Mouse (Mus musculus) left cerebral cortex, postnatal 4 days (tissue): ENCODE measurements around the gene Wdr31. TPM values are rescaled to one million over a fixed set of nuclear protein-coding genes. Genes with fewer than 3 reads are reported as not detected.
"Not testable (repeated sequence)": the region's sequence is repeated elsewhere in the genome, so short reads cannot be mapped to it uniquely, and the experiment has no call there.

ENCODE experiments used
- DNase-seq: peaks from one replicate; pipeline ENCODE4 v3.0.0-alpha.2; 2022
- intact Hi-C: fragments of 180-260 bp; cut with DNase I; formaldehyde crosslinking; loops from one replicate; pipeline ENCODE4 v1.15.1; 2025
- total RNA-seq, 2 experiments: library from RNA; stranded (reverse); gene quantifications; 2 replicates each; pipeline ENCODE4 v1.2.3; 2021

Wdr31 gene
- total RNA-seq, 2 experiments from 2014 or later = 12.5 to 15.1 TPM

GRCm38 (mm10) chr4:62496815-62497214 lies 26.1 kb upstream of the Wdr31 start:
- intact Hi-C loops = no loop called here
- DNase-seq = peak; percentile 34

- peak; percentile 42 for DNase-seq
- intact Hi-C loops = no loop called here
These were observed 25.2 kb upstream of the Wdr31 start for GRCm38 (mm10) chr4:62495946-62496345.

DNA sequence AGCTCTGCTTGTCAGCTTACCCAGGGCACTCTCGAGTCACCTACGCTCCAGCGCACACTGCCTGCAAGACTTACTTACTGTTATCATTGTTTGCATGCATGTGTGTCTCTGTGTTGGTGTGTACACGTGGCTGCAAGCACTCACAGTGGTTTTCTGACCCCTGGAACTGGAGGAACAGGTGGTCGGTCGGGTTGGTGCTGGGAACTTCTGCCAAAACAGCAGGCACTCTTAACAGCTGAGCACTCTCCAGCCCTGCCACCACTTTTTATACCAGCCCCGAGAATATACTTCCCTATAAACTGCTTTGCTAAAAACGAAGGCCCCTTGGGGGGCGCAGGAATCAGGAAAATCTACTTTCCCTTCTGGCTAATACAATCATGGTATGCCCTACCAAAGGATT lies 23.5 kb upstream of the Wdr31 start:
- intact Hi-C loops = no loop called here
- no peak for DNase-seq

DNA sequence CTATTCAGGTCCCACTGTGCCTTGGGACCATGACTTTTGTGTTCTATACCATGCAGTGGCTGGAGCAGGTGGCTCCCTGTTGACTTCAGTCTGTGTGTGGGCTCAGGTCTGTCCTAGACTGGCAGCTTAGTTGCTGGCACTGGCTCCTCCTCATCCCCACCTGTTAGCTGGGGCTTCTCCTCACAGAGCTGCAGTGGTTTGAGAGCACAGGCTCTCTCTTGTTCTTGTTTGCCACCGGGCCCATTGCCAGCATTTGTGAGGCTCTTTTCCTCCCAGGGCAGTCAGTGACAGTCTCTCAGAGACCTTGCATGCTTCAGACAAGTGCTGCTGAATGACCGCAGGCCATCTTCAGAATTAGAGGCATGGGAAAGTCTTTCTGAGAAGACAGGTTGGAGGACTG lies 22.0 kb upstream of the Wdr31 start:
- DNase-seq = no peak
- intact Hi-C loops = no loop called here

DNA sequence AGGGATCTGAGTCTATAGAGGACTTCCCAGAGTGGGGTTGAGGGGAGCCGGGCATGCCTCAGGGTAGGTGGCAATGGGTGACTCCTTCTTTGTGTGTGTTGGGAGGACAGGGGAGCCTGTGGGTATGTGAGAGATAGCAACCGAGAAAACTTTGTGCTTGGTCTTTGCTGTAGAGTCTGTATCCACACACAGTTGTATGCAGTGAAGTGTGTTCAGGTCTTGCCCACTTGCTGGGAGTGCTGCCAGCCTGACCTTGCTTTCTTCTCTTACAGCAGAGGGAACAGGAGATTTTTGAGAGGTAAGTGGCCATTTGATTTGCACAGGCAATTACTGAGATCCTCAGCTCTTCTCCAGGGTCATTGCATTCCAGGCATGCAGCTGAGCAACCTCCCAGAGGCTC lies 17.2 kb upstream of the Wdr31 start:
- no peak for DNase-seq
- intact Hi-C loops = no loop called here

DNA sequence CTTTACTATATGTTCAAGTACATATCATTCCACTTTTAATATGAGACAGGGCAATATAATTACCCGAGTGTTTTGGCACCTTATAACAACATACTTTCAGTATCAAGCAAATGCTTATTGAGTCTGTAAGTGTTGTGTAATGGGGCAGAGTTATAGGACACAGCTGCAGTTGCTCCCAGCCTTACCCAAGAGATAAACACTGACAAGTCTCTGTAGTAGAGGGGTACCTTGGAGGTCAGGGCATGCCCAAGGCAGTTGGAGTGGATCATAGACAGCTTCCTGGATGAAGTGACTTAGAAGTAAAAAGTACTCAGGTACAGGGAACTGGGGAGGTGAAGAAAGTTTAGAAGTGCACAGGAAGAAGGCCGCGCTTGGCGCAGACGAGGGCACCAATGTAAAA lies 16.5 kb upstream of the Wdr31 start:
- no peak for DNase-seq
- intact Hi-C loops = no loop called here

GRCm38 (mm10) chr4:62486162-62486696 lies 15.5 kb upstream of the Wdr31 start:
- intact Hi-C loops = no loop called here
- no peak for DNase-seq

GRCm38 (mm10) chr4:62485450-62486161 lies 14.9 kb upstream of the Wdr31 start:
- no peak for DNase-seq

DNA sequence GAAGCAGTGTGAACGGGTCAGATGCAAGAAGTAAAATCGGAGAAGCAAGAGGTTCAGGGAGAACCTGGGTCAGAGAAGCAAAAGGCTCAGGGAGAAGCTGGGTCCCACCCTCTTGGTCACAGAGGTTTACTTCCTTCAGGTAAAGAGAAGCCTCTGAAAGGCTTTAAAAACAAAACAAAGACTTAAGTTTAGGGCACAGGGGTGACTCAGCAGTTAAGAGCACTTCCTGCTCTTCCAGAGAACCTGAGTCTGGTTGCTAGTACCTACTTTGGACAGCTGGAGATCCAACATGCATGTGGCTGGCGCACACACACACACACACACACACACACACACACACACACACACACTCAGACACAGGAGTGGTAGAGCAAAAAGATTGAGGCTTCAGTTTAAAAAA lies 14.2 kb upstream of the Wdr31 start:
- no peak for DNase-seq
- intact Hi-C loops = no loop called here

More at GRCm38 (mm10) chr4:62485450-62486161, 14.9 kb upstream of the Wdr31 start:
- intact Hi-C loops = no loop called here

DNA sequence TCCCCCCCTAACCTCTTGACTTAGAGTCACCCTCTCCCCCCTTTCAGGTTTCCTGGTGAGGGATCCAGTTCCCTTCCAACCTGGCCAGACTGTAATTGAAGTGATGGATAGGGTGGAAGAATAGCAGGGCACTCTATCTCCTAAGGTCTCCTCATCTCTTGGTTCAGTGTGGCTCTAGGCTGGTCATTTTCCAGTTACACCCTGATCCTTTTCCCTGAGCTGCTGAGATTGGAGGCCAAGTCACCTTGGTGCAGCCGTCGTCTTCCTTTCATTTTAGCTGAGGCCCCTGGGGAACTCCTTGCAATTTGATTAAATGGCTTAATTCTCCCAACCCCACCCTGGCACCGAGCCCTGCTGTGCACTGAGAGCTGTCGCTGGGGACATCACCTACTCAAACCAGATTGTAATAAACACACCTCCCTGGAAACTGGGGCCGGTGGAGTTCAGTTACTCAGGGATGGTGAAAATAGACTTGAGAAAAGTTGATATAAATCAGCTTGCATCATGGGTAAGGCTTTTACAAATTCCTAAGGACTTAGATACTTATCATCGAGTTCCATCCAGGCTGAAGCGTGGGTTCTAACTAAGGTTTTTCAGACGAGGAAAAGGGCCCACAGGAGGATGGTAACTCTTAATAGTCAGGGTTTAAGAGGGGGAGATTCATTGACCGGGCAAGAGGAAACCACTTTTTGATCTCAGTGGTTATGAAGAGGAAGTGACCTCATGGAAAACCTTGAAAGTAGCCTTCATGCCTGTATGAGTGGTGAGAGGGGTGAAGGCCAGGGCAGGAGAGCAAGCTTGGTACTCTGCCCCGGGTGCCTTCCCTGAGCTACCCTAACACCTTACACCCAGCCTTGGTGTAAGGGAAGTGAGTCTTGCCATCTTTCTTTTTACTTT lies 10.3 kb upstream of the Wdr31 start:
- DNase-seq = no peak
- intact Hi-C loops = no loop called here

DNA sequence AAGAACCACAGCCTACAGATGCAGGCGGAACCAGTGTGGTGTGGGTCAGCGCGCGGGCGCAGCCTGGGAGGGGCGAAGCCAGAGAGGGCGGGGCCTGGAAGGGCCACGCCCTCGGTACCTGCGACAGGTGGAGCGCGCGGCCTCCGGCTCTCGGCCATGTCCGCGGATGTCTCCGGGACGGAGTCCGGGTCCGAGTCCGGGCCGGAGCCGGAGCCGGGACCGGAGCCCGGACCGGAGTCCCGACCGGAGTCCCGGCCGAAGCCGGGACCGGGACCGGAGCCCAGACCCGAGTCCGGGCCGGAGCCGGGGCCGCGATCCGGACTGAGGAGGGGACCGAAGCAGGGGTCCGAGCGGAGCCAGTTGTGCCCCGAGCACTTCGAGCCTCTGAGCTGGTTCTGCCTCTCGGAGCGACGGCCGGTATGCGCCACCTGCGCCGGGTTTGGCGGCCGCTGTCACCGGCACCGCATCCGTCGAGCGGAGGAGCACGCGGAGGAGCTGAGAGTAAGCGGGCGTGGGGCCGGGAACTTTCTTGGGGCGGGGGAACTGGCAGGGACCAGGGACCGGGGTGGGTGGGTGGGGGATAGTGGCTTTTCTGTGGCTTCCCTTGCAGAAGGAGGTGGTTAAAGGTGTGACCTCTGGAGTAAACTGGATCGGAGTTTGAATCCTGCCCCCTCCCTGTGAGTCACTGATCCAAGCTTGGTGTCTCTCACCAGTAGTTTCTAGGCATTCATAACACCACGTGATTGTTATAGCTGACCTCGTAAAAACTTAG lies 9.4 kb upstream of the Wdr31 start, which contains the start of gene Bspry:
TSS of gene Bspry (plus strand) at position 117 of the 772 bp plus-strand sequence.
- no peak for DNase-seq
- intact Hi-C loops = no loop called here

DNA sequence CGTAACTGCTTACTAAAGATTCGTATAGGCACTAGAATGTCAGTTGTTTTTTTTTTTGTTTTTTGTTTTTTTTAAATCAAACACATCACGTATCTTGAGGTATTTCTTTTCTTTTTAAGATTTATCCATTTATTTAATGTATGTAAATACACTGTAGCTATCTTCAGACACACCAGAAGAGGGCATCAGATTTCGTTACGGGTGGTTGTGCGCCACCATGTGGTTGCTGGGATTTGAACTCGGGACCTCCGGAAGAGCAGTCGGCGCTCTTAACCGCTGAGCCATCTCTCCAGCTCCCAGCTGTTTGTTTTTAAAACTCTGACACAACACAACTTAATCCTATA lies 8.9 kb upstream of the Wdr31 start:
- DNase-seq, intact Hi-C loops: not testable (repeated sequence)

DNA sequence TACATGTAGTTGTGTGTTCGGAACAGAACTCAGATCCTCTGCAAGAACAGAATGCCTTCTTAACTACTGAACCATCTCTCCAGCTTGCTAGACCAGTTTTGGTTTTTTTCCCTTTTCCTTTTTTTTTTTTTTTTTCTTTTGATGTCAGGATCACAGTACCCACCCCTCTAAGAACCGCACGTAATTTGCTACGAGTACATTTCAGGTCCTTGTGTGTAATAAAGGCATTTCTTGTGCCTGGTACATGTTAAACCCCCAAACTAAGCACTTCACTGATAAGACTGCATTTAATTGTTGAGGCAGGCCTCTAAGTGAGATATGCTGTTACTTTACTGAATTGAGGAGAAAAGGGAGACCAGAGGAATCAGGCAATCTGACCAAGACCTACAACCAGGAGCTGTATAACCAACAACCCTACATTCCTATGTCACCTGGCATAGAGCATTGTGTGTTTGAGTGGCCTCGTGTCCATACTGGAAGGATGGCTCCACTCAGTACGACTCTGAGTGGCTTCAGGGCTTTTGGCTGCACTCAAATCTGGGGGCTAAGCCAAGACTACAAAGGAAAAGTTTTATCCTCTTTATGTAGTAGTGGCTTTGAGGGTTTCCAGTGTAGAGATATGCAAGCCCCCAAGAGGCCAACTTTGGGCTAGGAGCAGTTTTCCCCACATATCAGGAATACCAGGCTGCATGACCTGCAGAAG lies 7.0 kb upstream of the Wdr31 start:
- intact Hi-C loops = no loop called here
- DNase-seq = no peak

DNA sequence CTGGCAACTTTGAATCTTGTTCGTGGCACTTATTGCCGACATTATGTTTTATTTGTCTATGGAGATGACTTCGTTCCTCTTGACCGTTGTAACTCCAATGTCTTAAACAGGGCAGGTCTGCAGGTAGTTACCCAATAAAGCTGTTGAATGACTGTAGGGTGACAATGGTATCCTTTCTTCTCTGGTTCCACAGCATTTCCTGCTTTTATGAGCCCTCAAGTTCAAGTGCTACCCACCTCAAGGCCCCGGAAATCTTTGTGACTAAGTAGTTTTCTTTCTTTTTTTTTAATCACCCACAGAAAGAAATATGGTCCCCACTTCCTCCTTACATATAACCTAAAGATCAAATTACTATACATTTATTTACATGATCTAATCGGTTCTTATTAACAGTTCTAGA lies 5.1 kb upstream of the Wdr31 start:
- intact Hi-C loops = no loop called here
- DNase-seq = no peak

- intact Hi-C loops = no loop called here
These were observed 4.4 kb upstream of the Wdr31 start for GRCm38 (mm10) chr4:62475131-62475530.

GRCm38 (mm10) chr4:62472071-62472470 lies 1.4 kb upstream of the Wdr31 start:
- DNase-seq = no peak
- intact Hi-C loops = no loop called here

More at GRCm38 (mm10) chr4:62475131-62475530, 4.4 kb upstream of the Wdr31 start:
- DNase-seq = no peak

- no peak for DNase-seq
- intact Hi-C loops = no loop called here
These were observed 2.5 kb downstream of the Wdr31 start for GRCm38 (mm10) chr4:62468158-62468557.

GRCm38 (mm10) chr4:62463124-62463523 lies 7.6 kb downstream of the Wdr31 start:
- no peak for DNase-seq
- intact Hi-C loops = no loop called here

- intact Hi-C loops = no loop called here
- no peak for DNase-seq
These were observed 10.3 kb downstream of the Wdr31 start for GRCm38 (mm10) chr4:62460348-62460747.

GRCm38 (mm10) chr4:62459081-62459480 lies 11.6 kb downstream of the Wdr31 start:
- intact Hi-C loops = no loop called here
- no peak for DNase-seq
